Mouse (Mus musculus) ES-E14 (cell line): ENCODE measurements around the gene Ints3. TPM values are rescaled to one million over a fixed set of nuclear protein-coding genes. Genes with fewer than 3 reads are reported as not detected.

Source experiments
- DNase-seq: peaks from one replicate; pipeline ENCODE4 v3.0.0-alpha.2; 2013; ENCODE audit warnings: low read depth, low spot score
- H3K27ac ChIP-seq: 2 replicates; pipeline ENCODE4 v1.5.1; 2012; ENCODE audit warnings: low read depth, mild to moderate bottlenecking, low read length, moderate library complexity, mixed read lengths; ENCODE audit not compliant: poor library complexity, insufficient read depth, severe bottlenecking
- H3K36me3 ChIP-seq: 2 replicates; pipeline ENCODE4 v1.6.1; 2012; ENCODE audit warnings: mild to moderate bottlenecking, low read length, moderate library complexity, mixed read lengths; ENCODE audit not compliant: control insufficient read depth, poor library complexity, insufficient read depth, severe bottlenecking
- H3K4me1 ChIP-seq, 2 experiments: fragments of 150-350 bp in 1 of 2; sonication (generic) in 1 of 2; 2 replicates each; pipeline ENCODE4 v1.6.1; 2012; ENCODE audit warnings: low read length in 2 of 2, mild to moderate bottlenecking in 1 of 2, mixed read lengths in 1 of 2; ENCODE audit not compliant: control insufficient read depth in 2 of 2, insufficient read depth in 2 of 2, poor library complexity in 1 of 2
- H3K4me3 ChIP-seq, 2 experiments: fragments of 150-350 bp in 1 of 2; sonication (generic) in 1 of 2; 2 replicates each; pipeline ENCODE4 v1.5.1; 2012; ENCODE audit warnings: low read length in 2 of 2, low read depth in 1 of 2, mild to moderate bottlenecking in 1 of 2, mixed read lengths in 1 of 2; ENCODE audit not compliant: insufficient read depth in 1 of 2, poor library complexity in 1 of 2, severe bottlenecking in 1 of 2
- H3K9ac ChIP-seq: 2 replicates; pipeline ENCODE4 v1.6.1; 2012; ENCODE audit warnings: low read depth, mild to moderate bottlenecking, low read length, mixed read lengths; ENCODE audit not compliant: poor library complexity, insufficient read depth, severe bottlenecking
- H3K9me3 ChIP-seq: fragments of 150-350 bp; sonication (generic); 2 replicates; pipeline ENCODE4 v1.6.1; 2012; ENCODE audit warnings: low read depth, mild to moderate bottlenecking, low read length; ENCODE audit not compliant: control insufficient read depth, insufficient read depth
- CHD2 ChIP-seq: IDR thresholded peaks from 2 replicates; pipeline ENCODE4 v1.6.1; 2014; ENCODE audit warnings: mild to moderate bottlenecking, low read depth, low read length, inconsistent platforms
- HCFC1 ChIP-seq: IDR thresholded peaks from 2 replicates; pipeline ENCODE4 v1.6.1; 2012; ENCODE audit warnings: low read length, inconsistent platforms, borderline replicate concordance; ENCODE audit not compliant: insufficient read depth
- MAFK ChIP-seq: IDR thresholded peaks from 2 replicates; pipeline ENCODE4 v1.6.1; 2014; ENCODE audit warnings: mild to moderate bottlenecking, low read depth, low read length, inconsistent platforms; ENCODE audit not compliant: insufficient read depth
- ZC3H11A ChIP-seq: IDR thresholded peaks from 2 replicates; pipeline ENCODE4 v1.6.1; 2012; ENCODE audit warnings: low read depth, mild to moderate bottlenecking, inconsistent platforms, low read length, borderline replicate concordance
- ZNF384 ChIP-seq: IDR thresholded peaks from 2 replicates; pipeline ENCODE4 v1.6.1; 2012; ENCODE audit warnings: low read depth, low read length, inconsistent platforms
- in situ Hi-C, 2 experiments: fragments of 600-800 bp; cut with MboI; formaldehyde crosslinking; loops; one replicate each; pipeline ENCODE4 v1.15.1; 2025; ENCODE audit warnings: low sequenced_read_pairs in 2 of 2, inconsistent platforms in 1 of 2; ENCODE audit not compliant: unreplicated experiment in 2 of 2
- total RNA-seq: library from RNA; depleted of rRNA; stranded (reverse); fragments of 300-350 nt; gene quantifications from 2 replicates; pipeline ENCODE4 v1.2.3, GENCODE M21; 2012; rRNA removed

Gene Ints3
- total RNA-seq = 62.7 and 72.4 TPM in 2 replicates

GRCm38 (mm10) chr3:90433381-90434020 is at the start of gene Ints3:
Ints3 (minus strand) TSS chr3:90433622.
- Histone ChIP-seq H3K4me3 (peak within 1 kb of the TSS; percentile 90 to 96), H3K9me3 (no peaks in the 10 kb centered on the region), H3K36me3 (0 out of 2 replicates have a peak, but pooled peaks cover 3% of the 10 kb centered on the region), H3K4me1 (peaks cover 10 to 17% of the 10 kb centered on the region in 2 experiments), H3K27ac (peak within 1 kb of the TSS; percentile 96), H3K9ac (peak within 1 kb of the TSS; percentile 100)
- DNase-seq = peak; percentile 98
- no peak for TF ChIP-seq ZC3H11A
- TF ChIP-seq HCFC1 = no peak
- peak; percentile 70 for TF ChIP-seq CHD2
- TF ChIP-seq MAFK = no peak; the same call in 1 of the 2 replicates
- no peak for TF ChIP-seq ZNF384
- in situ Hi-C loops = no loop called here

GRCm38 (mm10) chr3:90475831-90476611 is 42.6 kb upstream of the Ints3 start, which contains the start of gene Ilf2:
Ilf2 (plus strand) TSS chr3:90476126.
- peak; percentile 94 for DNase-seq
- Histone ChIP-seq H3K27ac (peak within 1 kb of the TSS; percentile 87), H3K9ac (peak within 1 kb of the TSS; percentile 96), H3K4me1 (peaks cover 2% of the 10 kb centered on the region in 2 experiments; a peak in 1 of 4 replicates), H3K9me3 (no peaks in the 10 kb centered on the region), H3K4me3 (peak within 1 kb of the TSS; percentile 89 to 96), H3K36me3 (peaks cover 3% of the 10 kb centered on the region)
- in situ Hi-C loops = no loop called here
- peak; percentile 96 for TF ChIP-seq MAFK
- TF ChIP-seq ZNF384 = no peak
- peak; percentile 62; the same call in 1 of the 2 replicates for TF ChIP-seq HCFC1
- TF ChIP-seq ZC3H11A = no peak
- TF ChIP-seq CHD2 = peak; percentile 94

- Histone ChIP-seq H3K4me3 (peak overlapping the region in 1 of 2 experiments; percentile 61; a peak in 2 of 4 replicates), H3K36me3 (no peaks in the 10 kb centered on the region; the same call in none of the 2 replicates), H3K9me3 (no peaks in the 10 kb centered on the region), H3K9ac (no peak overlapping the region), H3K4me1 (peaks cover 2% of the 10 kb centered on the region in 2 experiments; a peak in 1 of 4 replicates), H3K27ac (no peak overlapping the region)
- no peak for DNase-seq
- in situ Hi-C loops = no loop called here
- TF ChIP-seq CHD2 (no peak), ZNF384 (peak; percentile 83), ZC3H11A (no peak), HCFC1 (no peak), MAFK (no peak)
Measured at GRCm38 (mm10) chr3:90475151-90475830, 41.9 kb upstream of the Ints3 start.

GRCm38 (mm10) chr3:90472213-90472612 is 38.8 kb upstream of the Ints3 start:
- Histone ChIP-seq H3K36me3 (no peaks in the 10 kb centered on the region), H3K27ac (no peak overlapping the region), H3K4me3 (no peak overlapping the region), H3K9ac (no peak overlapping the region), H3K9me3 (no peaks in the 10 kb centered on the region), H3K4me1 (peaks cover 0 to 2% of the 10 kb centered on the region in 2 experiments; a peak in 1 of 4 replicates)
- in situ Hi-C loops = no loop called here
- no peak for DNase-seq
- no peak for TF ChIP-seq CHD2
- TF ChIP-seq ZNF384 = 0 out of 2 replicates have a peak, but pooled peaks have one; percentile 22
- no peak for TF ChIP-seq ZC3H11A
